Mouse (Mus musculus): ENCODE measurements around the gene Plekhm2.

Gene Plekhm2

DNA sequence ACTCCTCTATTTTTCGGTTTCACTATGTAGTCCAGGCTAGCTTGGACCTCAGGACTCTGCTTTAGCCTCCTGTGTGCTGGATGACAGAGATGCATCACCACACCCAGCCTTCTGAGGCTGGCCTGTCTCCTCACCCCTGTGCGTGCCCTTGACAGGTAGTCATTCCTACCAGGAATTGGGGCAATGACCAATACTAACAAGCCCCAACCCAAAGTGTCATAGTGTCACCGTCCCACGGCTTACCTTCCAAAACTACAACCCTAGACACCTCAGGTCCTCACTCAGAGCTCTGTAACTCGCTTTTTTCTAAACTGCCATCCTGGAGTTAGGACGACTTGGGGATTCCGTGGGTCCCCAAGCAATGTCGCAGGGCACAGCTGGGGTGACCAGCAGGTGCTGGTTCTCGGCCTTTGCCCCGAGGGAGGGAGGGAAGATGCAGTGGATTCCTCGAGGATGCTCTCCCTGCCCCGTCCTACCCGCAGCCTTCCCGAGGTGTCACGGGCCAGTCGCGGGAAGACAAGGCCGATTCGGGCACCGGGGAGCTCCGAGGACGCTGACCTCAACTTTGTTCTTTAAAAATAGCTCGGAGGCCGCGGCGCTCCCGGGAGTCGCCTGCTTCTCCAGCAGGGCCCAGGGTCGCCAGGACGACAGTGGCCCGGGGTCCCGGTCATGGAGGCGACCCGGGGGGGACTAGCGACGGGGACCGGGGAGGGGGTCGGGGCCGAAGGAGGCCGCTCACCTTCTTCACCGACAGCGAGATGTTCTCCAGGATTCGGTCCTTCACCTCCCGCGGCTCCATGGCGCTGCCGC, 1.4 kb downstream of the Plekhm2 start:
- peak; percentile 34 for DNase-seq (ENCODE audit: low read depth, low spot score)

DNA sequence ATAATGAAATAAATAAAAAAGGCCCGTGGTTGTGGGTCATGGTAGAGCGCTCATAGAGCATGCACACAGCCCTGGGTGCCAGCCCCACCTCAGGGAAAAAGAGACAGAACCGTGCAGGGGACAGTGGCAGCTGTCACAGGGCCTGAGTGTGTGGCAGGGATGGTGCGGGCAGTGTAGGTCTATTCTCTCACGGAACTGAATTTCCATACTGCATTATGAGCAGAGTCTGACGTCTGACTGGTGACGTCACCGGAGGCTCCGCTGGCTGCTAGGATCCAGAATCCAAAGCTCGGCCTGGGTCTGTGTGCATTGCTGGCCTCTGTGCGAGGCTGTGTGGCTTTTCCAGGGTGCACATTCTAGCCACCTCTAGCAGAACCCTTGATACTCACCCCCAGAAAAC, 3.8 kb downstream of the Plekhm2 start:
- no peak for DNase-seq (ENCODE audit: low read depth, low spot score)

DNA sequence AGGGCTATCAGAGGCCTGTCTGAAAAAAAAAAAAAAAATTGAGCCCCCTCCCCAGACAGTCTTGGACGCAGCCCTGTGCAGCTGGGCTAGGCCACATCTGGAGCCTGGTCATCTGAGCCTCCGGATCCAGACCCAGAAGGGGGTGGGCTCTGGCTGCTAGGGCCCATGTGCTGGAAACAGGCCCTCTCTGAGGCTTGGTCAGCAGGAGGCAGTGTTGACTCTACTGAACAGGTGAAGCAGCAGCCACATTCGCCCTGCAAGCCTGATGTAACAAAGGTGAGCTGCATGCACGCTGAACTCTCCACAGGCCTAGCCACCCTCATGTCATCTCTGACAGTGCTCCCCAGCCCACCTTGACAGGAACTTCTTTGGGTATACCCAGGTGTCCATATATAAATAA, 5.0 kb downstream of the Plekhm2 start:
- DNase-seq (ENCODE audit: low read depth, low spot score) = no peak

DNA sequence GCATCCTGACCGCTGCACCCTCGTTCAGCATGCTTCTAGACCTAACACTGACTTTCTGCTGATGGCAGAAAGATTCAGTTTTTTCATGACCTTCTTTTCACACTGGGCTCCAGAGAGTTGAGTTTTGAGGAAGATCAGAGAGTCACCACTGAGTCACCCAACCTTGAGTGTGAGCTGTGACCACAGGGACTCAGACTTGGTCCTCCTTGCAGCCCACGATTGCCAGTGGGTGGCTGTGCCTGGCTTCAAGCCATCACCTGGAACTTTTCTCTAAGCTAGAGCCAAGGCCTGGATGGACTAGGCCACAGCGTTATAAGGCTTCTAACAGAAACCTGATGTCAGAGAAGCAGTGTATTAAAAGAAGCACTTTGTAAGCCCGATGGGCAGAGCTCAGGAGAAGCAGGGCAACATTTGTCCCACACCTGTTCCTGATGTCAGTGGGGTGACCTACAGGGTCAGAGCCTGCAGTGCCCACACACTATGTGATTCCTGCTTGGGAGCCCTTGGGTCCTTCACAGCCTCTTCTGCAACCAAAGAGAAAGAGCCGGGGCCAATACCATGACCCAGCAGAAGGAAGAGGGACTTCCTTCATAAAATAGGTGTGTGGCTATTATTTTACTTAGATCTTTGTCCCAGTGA, 5.7 kb downstream of the Plekhm2 start:
- DNase-seq (ENCODE audit: low read depth, low spot score) = peak; percentile 51

DNA sequence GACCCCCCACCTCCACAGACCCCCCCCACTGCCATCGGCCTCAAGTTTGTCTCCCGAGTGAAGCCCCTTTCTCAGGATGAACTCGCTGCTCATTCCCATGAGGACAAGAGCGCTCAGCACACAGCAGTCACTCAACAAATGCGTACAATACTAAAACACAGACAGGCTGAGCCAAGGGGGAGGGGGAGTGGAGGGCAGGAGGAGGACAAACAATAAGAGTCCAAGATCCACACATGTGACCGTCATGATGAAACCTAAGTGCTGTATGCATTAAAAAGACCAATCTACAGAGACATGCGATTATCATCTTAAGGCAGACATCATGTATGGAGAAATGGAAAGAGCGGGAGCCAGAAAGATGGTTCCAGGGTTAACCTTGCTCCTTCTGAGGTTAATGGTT, 7.8 kb downstream of the Plekhm2 start:
- DNase-seq (ENCODE audit: low read depth, low spot score) = no peak

DNA sequence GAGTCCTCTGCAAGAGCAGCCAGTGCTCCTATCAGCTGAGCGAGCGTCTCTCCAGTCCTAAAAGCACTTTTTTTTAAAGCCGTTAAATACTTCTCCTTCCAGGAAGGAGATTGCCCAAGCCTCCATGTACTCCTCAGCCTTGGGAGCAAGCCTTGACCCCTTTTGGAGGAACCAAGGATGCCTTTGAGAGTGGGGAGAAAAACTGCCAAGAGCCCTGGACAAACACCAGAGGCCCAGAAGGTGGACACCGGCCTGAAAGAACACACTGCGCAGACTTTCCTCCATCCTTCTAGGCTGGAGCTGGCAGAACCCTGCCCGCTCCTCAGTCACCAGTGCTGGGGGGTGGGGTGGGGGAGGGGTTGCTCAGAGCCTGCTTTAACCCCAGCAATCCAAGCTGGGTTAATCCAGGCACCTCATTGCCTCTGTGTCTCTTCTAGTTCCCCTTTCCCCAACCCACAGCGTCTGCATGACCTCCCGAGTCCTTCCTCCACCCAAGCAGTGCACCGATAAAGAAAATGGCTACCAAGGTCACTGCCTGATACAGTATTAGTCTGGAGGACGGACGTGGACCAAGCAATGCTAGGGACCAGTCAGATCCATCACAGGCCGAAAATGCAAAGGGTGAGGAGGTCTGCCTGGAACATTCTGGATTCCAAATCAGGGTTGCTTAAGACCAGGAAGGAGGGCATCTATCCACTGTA, 8.6 kb downstream of the Plekhm2 start:
- no peak for DNase-seq (ENCODE audit: low read depth, low spot score)

DNA sequence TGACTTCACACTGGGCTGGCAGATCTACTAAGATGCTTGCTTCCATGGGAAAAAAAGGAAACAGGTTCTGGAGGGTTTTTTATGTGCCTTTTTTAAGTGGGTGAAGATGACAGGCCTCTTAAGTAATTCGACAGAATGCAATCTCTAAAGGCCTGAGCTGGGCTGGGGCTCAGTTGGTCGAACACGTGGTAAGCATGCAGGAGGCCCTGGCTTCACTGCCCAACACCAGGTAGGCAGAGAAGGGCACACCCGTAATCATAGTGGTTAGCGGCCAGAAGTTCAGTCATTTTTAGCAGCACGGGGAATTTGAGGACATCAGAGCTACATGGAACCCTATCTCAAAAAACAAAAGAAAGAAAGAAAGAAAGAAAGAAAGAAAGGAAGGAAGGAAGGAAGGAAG, 10.2 kb downstream of the Plekhm2 start:
- no peak for DNase-seq (ENCODE audit: low read depth, low spot score)

DNA sequence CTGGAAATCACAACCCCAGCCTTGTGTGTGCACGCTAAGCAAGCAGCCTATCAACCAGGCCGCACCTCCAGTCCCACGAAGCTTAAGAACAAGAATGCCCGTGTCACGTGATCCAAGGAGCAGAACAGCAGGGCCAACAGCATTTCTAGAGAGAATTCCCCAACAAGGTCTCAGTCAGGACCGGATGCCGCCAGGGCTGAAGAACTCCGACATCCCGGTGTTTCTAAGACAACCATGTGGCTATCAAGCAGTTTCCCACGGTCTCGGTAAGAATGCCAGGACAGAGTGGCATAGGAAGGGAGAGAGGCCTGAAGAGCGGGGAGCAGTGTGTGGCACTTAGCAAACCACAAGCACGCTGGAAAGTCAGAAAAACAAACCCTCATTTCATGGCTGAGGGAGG, 10.9 kb downstream of the Plekhm2 start:
- no peak for DNase-seq (ENCODE audit: low read depth, low spot score)

DNA sequence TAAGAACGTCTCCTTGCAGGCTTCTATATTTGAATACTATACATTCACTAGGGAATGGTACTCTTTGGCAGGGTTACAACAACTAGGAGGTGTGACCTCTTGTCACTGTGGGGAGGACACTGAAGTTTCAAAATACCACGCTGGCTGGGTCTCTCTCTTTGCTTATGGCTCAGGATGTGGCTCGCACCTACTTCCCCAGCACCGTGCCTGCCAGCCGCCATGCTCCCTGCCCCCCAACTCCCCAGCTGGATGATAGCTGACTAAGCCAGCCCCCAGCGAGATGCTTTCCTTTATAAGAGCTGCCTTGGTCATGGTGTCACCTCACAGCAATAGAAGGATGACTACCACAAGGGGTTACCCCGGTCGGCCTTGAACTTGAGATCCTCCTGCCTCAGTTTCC, 11.7 kb downstream of the Plekhm2 start:
- DNase-seq (ENCODE audit: low read depth, low spot score) = no peak

DNA sequence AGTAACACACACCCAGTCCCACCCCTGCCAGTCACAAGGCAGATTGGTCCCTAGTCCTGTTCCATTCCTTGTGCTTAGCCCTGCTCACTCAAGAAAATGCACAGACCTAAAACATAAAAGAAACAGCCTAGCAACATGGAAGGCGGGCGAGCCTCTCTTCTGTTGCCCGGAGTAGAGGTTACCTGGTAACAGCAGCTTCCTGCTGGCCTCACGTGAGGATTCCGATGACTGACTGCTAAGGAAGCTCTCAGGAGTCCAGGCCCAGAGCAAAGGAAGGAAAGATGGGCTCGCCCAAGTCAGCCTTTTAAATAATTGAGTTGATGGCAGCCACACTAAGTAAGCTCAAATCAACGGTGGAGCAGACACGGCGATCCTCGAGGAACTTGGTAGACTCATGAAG, 12.8 kb downstream of the Plekhm2 start:
- no peak for DNase-seq (ENCODE audit: low read depth, low spot score)

DNA sequence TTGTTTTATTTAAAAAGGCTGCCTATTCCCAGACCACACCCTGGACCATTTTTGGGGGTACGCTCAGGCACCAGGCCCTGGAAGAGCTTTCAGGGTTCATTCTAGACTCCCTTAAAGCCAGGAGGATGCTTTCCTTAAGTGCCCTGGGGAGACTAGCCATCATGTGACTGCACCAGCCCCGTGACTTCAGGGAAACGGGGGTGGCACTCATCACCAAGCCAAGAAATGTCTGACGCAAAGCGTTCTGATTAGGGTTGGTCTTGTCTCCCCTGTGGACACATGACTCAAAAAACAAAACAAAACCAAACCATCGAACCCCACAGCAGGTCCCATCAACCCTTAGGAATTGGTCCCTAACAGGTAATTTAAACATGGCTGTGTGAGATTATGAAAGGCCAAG, 13.4 kb downstream of the Plekhm2 start:
- no peak for DNase-seq (ENCODE audit: low read depth, low spot score)

DNA sequence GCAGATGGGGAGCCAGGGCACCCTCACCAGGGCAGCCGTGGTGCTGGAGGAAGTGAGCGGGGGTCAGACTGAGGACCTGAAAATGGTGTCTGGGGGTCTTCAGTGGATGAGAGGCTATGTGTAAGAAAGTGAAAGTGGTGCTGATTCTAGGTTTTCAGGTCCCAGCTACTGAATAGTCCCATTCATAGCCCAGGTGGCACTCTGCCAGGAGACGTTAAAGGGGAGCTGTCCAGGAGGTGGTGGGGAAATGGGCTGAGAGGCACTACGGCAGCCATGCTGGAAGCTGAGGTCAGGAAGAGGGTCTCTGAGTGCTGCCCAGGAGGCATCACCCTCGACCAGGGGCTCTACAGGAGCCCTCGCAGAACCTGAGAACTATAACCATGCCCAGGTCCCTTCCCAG, 15.5 kb downstream of the Plekhm2 start:
- DNase-seq (ENCODE audit: low read depth, low spot score) = no peak

DNA sequence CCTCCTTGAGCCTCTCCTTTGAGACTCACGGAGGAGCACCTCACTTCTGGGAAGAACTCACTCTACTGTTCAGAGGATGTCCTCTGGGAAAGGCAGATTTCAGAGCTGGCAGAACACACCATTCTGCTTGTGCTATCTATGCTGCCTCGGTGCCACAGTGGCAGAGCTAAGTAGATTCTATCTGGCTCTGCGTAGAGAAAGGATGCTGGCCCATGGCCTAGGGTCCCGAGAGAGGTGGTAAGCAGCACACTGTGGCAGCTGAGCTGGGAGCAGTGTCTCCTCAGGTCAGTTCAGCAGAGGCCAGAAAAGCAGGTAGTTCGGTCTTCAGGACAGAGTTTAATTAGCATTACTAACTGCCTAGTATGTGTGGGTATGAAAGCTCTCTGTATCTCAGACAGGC, 16.4 kb downstream of the Plekhm2 start:
- DNase-seq (ENCODE audit: low read depth, low spot score) = no peak

DNA sequence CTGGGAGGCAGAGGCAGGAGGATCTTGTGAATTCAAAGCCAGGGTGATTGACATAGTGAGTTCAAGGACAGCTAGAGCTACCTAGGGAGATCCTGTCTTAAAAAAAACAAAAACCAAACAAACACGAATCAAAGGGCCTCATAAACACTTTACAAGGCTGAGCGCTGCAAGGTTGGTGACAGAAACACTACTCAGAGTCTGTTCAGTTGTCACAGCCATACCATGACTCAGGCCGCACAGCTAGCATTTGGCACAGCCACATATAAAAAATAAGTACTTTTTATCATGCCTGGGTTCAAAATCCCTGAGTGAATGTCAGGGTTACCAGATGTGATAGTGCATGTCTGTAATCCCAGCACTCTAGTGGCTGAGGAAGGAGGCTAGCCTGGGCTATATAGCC, 17.5 kb downstream of the Plekhm2 start:
- no peak for DNase-seq (ENCODE audit: low read depth, low spot score)

DNA sequence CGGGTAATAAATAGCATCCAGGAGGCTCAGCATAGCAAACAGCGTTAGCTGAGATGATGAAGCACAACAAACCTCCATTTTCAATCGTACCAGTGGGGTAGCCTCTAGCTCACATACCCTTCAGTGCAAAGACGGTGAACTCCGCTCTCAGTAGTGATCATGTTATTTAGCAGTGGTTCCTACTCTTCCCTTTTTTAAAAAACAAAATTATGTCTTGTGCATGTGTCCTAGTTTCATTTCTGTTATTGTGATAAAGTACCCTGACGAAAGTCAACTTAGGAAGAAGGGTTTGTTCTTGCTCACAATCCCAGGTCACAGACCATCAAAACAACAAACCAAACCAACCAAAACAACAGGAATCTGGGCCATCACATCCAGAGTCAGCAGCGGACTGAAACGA, 18.7 kb downstream of the Plekhm2 start:
- DNase-seq (ENCODE audit: low read depth, low spot score) = no peak

DNA sequence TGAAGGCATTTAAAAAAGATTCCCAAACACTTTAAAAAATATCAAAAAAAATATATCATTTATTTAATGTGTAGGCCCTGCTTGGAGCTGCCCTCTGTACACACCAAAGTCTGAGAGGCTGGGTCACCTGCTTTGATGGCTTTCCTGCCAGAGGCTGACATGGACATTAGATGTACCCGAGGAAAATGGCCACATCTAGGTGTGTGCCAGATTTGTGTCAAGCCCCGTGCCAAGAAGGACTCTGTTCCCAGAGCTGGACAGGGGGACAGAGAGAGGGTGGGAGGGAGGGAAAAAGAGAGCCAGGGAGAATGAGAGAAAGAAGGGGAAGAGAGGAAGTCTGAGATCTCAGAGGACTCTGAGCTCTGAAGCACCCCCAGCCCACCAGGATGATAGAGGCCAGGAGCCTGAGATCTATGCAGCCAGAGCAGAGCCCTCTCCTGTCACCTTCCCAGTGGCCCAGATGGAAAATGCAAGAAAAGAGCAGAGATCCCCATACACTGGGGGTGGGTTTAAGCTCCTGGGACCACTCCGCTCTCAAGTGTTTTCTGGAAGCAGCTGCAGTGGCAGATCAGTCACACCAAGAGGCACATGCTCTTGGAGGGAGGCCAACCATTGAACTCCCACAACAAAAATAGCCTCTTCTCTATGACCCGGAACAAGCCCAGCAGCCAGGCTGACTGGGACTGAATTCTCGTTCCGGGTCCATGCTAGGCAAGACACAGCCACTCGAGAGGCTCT, 21.4 kb downstream of the Plekhm2 start:
- DNase-seq (ENCODE audit: low read depth, low spot score) = peak; percentile 39

DNA sequence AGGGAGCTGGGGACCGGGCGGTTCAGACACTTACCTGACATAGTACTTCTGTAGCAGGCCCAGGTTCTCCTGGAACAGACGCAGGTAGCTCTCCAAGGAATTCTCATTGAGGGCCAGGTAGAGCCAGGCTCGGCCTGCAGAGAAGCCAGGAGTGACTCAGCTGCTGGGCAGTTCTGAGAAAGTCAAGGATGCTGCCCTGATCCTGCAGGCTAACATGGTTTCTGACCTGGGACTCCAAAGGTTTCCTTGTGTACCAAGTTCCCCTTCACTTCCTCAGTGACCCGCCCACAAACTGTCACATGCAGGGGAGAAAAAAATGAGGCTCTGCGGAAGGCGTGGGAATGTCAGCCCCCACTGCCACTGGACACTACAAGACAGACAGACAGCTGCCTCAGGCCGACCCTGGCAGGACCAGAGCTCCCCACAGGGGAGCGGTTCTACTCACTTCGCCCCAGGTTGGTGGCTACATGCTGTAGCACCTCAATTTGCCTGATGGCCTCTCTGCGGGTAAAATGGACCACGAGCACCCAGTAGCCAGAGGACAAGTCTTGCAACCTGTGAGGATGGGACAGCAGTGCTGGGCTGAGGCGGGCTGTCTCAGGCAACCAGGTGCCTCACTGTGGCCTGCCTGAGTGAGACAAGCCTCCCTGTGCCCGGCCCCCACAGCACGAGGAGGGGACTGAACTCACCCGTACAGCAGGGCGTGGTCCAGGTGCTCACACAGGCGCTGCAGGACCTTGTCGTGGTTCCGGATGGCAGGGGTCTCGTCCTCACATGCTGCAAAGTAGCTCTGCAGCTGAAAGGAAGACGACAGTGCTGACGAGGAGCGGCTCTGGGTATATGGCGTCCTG, 22.5 kb downstream of the Plekhm2 start:
- DNase-seq (ENCODE audit: low read depth, low spot score) = no peak

DNA sequence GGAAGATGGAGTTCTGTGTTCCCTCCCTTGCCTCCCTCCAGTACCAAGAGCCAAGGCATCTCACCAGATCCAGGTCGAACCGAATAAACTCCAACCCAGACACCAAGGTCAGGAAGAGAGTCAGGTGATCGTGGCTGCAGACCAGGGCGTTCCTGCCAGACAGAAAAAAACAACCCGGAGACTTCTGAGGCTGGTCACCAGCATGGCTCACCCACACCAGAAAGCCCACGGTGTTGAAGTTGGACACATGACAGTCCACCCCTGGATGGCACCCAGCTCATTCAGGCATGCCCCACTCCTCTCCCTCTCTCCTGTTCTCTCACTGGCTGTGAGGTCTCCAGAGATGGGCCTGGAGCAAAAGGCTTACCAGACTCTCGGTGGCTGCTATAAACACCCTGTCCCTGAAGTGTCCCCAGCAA, 23.3 kb downstream of the Plekhm2 start:
- DNase-seq (ENCODE audit: low read depth, low spot score) = no peak

DNA sequence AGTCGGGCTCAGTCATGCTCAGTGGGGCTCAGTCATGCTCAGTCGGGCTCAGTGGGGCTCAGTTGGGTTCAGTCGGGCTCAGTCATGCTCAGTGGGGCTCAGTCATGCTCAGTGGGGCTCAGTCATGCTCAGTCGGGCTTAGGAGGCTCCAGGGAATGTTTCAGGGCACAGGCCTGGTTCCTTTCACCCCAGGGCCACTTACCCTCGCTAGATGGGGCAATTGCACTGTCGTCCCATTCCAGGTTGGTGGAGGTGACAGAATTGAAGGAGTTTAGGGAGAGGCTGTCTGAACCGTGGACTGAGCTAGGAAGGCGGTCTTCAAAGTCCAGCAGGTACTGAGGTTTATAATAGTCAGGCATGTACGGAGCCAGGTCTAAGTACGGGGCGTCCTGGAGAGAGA, 25.2 kb downstream of the Plekhm2 start:
- no peak for DNase-seq (ENCODE audit: low read depth, low spot score)

DNA sequence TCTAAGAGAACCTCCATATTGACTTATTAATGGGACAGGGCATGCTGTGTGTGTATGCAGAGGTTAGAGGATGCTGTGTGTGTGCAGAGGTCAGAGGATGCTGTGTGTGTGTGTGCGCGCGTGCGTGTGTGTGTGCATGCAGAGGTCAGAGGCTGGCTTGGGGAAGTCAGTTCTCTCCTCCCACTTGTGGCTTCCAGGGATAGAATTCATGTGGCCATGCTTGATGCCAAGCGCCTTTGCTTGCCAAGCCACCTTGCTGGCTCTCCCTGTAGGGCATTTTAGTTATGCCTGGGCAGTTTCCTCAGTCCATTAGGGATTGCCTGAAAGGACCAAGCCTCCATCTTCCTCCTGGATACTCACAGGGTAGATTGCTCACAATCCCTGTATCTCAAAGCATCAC, 28.0 kb downstream of the Plekhm2 start:
- DNase-seq (ENCODE audit: low read depth, low spot score) = no peak

DNA sequence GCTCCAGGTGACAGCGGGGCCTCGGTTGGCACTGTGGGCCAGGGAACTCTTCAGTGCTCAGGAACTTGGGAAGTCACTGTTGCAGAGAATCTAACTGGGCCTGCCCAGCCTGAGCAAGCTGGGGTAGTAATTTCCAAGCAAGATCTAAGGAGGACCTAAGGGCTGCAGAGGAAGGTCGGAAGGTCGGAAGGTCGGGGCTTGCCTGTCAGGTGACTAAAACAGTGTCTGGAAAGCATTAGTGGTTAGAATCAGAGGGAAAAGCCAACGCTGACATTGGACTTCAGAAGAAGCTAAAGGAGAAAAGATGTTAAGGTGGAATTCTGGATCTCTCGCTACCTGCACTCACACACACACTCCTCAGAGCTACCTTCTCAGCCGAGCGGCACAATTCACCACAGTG, 28.7 kb downstream of the Plekhm2 start:
- DNase-seq (ENCODE audit: low read depth, low spot score) = no peak

Data from 3T3-L1 (cell line).